Mouse (Mus musculus) urinary bladder, postnatal 14 days (tissue): ENCODE data around the gene Fbxw18.
"Not testable (repeated sequence)": the region's sequence is repeated elsewhere in the genome, so short reads cannot be mapped to it uniquely, and the experiment has no call there.

Source experiments
- DNase-seq: peaks from one replicate; pipeline ENCODE4 v3.0.0; 2021; ENCODE audit warnings: low spot score

Gene Fbxw18

DNA sequence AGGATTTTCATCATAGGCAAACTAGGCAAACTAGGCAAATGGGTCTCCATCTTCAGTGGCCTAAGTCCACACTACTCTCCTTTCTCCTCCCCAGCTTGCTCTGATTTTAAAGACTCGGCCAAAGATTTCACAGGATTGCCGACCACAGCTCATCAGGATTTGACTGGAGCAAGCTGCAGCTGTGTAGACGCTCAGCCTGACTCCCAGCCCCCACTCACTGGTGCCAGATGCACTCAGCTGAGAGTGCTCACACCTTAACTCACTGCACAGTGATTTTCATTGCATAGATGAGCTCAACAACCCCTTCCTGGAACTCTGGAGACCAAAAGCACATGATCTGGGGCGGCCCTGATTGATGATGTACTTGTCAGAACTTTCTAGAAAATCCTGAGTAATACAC is at the start of gene Fbxw18:
Gene Fbxw18 (minus strand): TSS at position 101 of the 400 bp plus-strand sequence.
- DNase-seq, result not testable (repeated sequence)

DNA sequence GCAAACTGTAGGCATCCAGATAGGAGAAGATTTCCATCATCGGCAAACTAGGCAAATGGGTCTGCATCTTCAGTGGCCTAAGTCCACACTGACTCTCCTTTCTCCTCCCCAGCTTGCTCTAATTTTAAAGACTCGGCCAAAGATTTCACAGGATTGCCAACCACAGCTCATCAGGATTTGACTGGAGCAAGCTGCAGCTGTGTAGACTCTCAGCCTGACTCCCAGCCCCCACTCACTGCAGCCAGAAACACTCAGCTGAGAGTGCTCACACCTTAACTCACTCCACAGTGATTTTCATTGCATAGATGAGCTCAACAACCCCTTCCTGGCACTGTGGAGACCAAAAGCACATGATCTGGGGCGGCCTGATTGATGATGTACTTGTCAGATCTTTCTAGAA is 43.5 kb upstream of the Fbxw18 start, which contains the start of gene Fbxw26:
Gene Fbxw26 (minus strand): TSS at position 101 of the 400 bp plus-strand sequence.
- not testable (repeated sequence) for DNase-seq

DNA sequence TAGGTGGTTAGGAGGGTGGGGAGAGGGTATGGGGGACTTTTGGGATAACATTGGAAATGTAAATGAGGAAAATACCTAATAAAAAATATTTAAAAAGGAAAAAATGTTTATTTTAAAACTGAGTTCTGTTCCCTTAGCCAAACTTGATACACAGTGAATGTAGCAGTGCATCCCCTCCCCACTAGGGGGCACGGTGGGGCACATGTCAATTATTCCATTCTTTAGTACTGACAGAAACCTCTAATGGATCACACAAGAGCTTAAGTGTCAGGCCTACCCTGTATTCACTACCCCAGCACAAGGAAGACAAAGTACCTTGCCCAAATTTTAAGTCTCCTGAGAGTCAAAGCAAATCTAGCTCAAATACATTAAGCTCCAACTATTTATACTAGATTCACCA is 17.2 kb downstream of the Fbxw18 start:
- DNase-seq, result peak; percentile 54

DNA sequence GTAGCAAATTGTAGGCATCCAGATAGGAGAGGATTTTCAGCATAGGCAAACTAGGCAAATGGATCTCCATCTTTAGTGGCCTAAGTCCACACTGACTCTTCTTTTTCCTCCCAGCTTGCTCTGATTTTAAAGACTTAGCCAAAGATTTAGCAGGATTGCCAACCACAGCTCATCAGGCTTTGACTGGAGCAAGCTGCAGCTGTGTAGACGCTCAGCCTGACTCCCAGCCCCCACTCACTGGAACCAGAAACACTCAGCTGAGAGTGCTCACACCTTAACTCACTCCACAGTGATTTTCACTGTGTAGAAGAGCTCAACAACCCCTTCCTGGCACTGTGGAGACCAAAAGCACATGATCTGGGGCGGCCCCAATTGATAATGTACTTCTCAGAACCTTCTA is 37.9 kb downstream of the Fbxw18 start, which contains the start of gene Fbxw25:
Gene Fbxw25 (minus strand): TSS at position 101 of the 400 bp plus-strand sequence.
- not testable (repeated sequence) for DNase-seq
